Mouse (Mus musculus) megakaryocyte-erythroid progenitor cell, adult 5-6 weeks (primary cell): ENCODE data around the gene Sycp2. TPM values are rescaled to one million over a fixed set of nuclear protein-coding genes. Genes with fewer than 3 reads are reported as not detected.

ENCODE experiments used
- ATAC-seq: replicated peaks from 2 replicates; pipeline ENCODE4 v1.8.0; 2016; ENCODE audit warnings: mild to moderate bottlenecking, inconsistent platforms; ENCODE audit not compliant: severe bottlenecking, poor library complexity, low FRiP score, low TSS enrichment
- total RNA-seq, 2 experiments: library from RNA; stranded (forward) in 1 of 2; stranded (reverse) in 1 of 2; fragments of 200-1000, 215-1000 nt in 1 of 2; fragments of >200 nt in 1 of 2; fragmentation: Nextera tagmentation in 1 of 2; gene quantifications; 2 replicates each; pipeline ENCODE4 v1.2.3; 2014 to 2017

Gene Sycp2
- total RNA-seq, 2 experiments from 2014 or later = not detected

DNA sequence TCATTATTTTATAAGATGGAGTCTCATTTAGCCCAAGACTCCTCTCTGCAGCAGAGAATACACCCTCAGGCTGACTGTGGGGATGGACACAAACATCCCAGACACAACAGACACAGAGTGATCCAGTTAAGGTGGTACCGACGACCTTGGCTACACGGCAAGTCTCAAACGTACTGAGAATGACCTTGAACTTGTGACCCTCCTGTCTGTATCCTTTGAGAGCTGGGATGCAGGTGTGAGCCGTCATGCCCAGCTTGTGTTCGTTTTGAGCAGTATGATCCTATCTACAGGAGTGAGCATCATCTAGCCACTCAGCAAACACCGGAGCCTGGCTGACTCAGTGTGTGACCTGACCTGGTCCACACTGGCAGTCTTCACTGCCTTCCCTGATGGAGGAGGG lies 93.9 kb downstream of the Sycp2 start:
- no peak for ATAC-seq

DNA sequence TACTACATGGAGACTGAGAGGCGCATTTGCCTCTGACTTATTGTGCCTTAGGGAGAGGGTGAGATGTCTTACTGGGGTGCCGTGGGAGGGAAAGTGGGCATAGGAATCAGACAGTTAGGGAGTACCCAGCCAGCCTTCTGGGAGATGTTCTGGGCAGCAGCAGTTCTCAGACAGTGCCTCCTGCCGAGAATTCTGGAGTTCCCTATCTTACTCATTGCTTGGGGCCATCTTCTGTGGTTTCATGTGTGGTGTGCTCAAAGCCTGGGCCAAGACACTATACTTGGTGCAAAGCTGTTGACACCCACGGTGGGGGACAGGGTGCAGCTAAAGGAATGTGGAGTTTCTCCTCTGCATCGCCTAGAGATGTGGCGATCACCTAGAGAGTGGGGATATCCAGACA lies 102.8 kb downstream of the Sycp2 start:
- ATAC-seq = no peak

DNA sequence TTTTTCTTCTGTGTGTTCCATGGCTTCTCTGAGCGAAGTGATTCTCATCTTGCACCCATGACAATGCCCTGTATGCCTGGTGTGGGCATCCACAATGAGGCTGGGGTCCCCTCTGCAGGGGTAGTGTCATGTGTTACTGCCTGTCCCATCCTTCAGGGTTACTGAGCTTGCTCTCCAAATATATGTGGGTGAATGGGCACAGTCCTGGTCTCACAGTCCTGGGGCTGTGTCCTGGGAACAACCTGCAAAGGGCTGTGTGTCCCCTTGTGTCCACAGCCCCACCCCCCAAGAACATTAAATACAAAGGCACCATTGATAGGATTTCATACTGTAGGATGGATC lies 103.3 kb downstream of the Sycp2 start:
- ATAC-seq = no peak

DNA sequence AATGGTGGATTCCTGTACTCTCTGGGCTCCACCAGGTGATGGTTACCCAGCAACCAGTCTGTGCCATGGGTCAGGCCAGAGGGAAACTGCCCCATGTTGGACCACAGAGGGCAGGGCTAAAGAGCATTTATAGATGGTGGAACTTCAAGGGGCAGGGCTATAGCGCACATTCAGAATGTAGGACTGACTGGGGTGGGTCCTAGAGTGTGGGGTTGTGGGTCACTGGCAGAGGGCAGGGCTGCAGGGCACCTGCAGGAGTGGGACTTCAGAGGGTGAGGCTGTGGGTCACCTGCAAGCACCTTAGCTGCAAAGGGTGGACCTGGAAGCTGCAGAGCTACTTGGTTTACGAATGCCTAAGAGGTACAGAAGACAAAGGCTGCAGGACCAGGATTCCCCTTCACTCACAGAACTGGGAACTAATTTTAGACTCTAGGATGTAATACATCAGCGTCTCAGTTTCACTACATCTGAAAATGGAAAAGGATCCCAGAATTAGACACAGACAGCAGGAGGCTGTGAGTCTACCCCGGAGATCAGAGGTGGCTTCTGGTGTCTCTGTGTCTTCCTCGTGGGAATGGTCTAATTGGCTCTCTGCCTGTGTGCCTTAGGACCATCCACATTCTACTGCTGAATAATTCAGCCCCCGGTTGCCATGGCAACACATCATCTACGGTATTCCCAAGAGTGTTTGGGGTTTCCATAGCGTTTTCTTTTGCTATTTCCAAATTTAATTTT lies 103.9 kb downstream of the Sycp2 start:
- ATAC-seq = no peak

Other genes starting within 250 kb of the Sycp2 start
- 0.49 TPM in 1 of 2 replicates, not detected in the other for gene Ppp1r3d, start 6.8 kb upstream of the Sycp2 start, total RNA-seq (2014; fragmentation: Nextera tagmentation)
- 0.14 and 1.8 TPM in 2 replicates for gene Ppp1r3d, start 6.8 kb upstream of the Sycp2 start, total RNA-seq (2017)
- 0.35 and 0.40 TPM in 2 replicates for gene Fam217b, start 6.8 kb upstream of the Sycp2 start, total RNA-seq (2014; fragmentation: Nextera tagmentation)
- 0.91 and 1.6 TPM in 2 replicates for gene Fam217b, start 6.8 kb upstream of the Sycp2 start, total RNA-seq (2017)
- gene Cdh26, start 22.8 kb upstream of the Sycp2 start, total RNA-seq (2014; fragmentation: Nextera tagmentation) = not detected in 2 replicates
- not detected in 2 replicates for gene Cdh26, start 22.8 kb upstream of the Sycp2 start, total RNA-seq (2017)